Mouse (Mus musculus) cerebellum, postnatal 36 days (tissue): ENCODE measurements around the gene Tmem138.
A peak's percentile ranks its signal among the peaks of the same experiment; 100 is the strongest.

Experiments used
- DNase-seq, 2 experiments: peaks; one replicate each; pipeline ENCODE4 v3.0.0; 2021 to 2022; ENCODE audit warnings: mixed read lengths in 2 of 2

The Tmem138 gene

DNA sequence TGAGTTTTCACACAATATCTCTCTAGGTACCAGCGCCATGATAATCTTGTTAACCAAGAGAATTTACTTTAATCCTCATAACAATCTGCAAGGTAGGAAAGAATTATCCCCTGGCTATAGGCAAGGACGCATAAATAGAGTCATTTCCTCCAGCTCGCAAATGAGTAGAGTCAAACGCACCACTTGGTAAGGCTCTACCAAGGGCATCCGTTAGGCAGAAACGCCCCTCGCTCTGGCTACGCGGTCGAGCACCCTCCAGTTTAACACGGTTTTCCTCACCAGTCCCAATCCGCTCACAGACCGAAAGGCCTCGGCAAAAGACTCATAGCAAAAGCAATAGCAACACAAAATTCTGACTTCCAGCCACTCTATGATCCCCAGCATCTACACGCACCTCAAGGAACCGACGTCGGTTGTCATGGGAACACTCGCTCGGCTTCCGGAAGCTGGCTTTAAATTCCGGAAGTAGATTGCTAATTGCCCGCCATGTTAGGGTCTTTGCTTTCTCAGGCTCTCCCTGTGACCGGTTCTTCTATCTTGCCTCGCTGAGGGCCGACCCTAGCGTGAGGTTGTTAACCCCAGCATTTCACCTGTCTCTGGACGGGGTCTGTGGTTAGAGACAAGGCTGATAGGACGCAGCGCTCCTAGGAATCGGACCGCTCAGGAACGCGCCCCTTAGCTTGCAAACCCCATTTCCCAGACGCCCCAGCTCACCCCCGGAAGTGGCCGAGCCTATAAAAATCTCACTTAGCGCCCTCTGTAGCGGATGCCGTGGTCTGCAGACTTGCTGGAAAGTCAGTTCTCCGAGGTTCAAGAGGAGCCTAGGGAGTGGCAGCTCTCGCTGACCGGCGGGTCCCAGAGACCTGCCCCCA, at the start of gene Tmem138, which contains the start of gene Cyb561a3:
Gene Tmem138, minus strand, starts transcription at position 673 of the 872 bp plus-strand sequence.
Gene Cyb561a3, plus strand, starts transcription at position 483 of the 872 bp plus-strand sequence.
- peak; percentile 91 to 93 for DNase-seq

DNA sequence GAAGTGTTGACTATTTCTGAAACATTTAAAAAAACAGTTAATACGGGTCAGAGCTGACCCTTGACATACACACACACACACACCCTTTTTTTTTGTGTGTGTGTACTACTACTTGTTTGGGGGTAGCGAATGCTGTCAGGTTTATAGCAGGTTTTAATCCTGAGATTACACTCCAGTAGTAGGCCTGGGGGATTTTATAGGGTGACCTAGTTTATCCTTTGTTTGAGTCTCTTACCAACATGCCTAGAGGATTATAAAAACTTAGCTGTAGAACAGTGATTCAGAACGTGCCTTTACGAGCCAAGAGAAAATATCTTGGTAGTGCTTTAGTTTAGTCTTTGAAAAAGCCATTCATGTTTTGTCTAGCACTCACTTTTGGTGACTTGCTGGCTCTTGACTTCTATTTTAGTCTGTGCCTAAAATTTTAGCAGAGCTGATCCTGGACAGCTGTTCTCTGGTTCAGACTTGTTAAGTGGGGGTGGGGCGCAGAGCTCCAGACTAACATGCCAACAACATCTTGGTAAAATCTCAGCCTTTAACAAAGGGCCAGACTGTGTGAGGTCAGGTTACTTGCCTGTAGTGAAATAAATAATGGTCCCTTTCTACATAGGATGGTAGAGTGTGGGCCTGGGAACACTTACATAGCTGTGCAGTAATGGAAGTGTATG, 31.5 kb upstream of the Tmem138 start:
- no peak for DNase-seq

DNA sequence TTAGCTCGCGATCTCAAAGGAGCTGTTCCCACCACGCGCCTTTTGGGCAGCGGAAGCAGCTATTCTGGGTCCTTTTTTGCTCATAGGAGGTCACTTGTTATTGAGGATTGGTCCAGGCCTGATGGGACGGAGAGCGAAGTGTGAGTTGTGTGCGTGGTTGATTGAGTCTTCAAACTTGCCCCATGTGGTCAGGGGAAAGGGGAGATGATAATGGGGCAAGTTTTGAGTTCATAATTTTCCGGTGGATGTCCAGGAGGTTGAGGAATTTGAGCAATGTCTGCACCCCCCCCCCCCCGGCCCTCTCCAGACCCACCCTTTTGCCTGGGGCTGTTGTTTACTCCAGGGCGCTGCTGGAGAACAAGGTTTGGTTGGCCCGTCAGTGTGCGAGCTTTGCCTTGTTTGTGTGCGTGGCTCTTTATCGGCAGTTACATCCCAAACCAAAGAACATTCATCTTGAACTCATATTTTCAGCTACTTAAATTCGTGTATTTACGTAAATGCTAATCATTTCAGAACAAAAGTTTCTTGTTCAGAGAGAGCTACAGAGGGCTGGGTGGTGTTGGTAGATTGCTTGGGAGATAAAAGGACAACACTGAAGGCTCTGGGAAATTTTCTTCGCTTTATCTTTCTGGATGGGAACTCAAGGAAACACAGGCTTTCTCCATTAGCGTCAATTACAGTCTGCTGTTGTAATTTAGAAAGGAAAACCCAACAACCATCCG, 28.9 kb upstream of the Tmem138 start:
- DNase-seq: no peak

DNA sequence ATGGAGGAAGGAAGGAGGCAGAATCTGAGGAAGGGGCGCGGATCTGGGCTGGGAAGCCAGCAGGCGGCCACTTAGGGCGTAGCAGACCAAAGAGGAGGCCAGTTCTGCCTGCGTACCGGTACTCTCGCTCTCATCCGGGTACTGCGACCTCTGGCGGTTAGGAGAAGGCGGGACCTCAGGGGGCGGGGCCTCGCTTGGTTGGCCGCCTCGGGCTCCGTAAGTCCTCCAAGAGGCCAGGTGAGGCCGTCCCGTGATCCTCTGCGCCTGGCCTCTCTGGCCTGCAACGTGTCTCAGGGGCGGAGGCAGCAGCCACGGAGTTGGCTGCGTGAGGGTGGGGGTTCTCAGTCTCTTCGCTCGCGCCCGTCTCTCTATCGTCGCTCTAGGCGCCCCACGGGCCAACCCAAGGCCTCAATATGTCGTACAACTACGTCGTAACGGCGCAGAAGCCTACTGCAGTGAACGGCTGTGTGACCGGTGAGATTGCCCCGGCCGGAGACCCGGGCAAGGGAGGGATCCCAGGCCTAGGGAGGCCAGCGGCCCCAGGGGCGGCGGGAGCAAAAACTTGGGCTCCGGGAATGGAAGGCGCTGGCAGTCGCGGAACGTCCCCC, 28.2 kb upstream of the Tmem138 start, which contains the start of the genes Ddb1 and Tkfc:
Gene Ddb1, plus strand, starts transcription at position 35 of the 608 bp plus-strand sequence.
Gene Tkfc, minus strand, starts transcription at position 362 of the 608 bp plus-strand sequence.
- peak; percentile 100 for DNase-seq

DNA sequence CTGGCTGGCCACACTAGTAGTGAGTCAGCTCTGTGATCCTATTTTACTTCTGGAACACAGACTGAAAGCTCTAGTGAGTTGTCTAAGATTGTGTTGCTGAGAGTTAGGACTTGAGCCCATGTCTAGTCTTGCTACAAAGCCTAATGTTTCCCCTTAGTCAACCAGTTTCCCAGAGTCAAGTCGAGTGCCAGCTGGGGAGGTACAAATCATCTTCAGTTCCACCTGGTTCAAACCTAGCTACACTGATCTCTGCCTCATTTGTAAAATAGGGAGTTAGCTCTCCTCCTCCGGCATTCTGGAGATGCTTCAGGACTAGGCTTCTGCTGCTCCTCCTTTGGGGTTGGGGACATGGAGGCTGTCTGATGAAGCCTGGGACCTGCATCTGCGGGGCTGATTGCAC, 27.4 kb upstream of the Tmem138 start:
- peak in 1 of 2 experiments; percentile 6 for DNase-seq

DNA sequence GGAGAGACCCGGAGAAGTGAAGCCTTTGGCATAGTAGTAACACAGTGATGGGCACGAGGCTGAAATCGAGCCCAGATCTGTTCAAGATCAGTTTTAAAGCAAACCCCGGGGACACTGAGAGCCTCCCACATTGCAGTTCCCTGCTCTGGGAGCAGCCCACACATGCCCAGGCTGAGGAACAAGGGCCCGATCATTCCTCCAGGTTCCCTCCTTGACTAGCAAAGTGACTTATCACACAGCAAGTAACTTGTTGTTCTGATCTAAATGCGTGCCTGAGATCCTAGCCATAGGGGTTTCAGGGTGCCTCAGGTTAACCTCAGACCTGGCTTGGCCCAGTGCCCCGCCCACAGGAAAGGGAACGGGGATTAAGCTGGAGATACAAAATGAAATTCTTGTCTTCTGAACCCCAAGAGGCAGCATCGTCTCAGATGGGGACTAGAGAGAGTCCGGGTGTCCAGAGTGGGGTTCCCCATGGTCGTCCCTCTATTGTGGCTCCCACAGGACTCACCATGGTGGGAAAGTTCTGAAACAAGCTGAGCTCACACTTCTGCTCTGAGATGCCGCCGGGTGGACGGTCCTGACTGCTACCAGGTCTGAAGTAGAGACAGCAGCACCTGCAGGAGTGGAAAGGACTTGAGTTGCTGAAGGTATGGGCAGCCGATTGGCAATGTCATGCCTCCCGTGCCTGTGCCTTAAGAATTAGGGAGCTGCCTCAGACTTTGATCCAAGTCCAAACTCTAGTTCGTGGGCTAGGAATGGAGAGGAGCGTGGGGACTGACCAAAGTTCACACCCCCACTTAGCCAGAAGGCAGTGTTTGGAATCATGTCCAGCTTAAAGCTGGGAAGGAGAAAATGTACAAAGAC, 26.7 kb upstream of the Tmem138 start:
- peak in 1 of 2 experiments; percentile 6 for DNase-seq

DNA sequence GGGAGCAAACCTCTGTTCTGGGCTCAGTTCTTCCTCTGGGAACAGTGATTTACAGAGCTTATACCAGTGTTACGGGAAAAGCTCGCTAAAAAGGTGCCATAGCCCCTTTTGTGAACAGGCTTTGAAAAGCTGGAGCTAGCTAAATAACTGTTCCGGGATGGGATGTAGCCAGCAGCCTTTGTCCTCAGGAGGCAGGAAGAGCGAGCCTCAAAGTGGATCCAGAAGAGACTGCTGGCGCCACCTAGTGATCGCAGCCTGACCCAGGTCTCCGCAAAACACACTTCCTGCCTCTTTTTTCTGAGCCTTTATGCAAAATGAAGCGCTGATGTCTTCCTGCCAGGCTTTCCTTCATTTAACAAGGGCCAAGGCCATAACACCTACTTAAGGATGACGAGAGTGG, 25.6 kb upstream of the Tmem138 start:
- peak; percentile 90 to 93 for DNase-seq

DNA sequence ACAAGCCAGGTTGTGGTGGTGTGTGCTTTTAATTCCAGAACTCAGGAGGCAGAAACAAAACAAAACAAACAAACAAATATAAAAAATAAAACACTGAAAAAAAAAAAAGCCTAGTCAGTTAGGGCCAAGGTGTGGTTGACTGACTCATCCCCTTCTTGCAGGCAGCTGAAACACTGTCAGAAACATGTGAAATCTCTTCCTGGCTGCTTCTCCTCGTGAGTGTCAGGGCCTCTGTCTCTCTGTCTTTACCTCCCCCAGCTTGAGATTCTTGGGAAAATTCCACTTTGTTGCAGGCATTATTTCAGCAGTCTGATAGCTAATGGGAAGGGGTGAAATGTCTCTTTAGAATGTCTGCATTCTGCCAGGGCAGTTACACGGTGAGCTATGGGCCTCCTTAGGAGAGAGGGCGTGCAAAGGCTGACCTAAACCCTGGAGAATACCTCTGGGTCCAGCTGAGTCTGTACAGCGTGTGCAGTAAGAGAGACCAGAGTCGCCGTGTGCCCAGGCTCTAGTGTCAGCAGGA, 25.1 kb upstream of the Tmem138 start:
- no peak for DNase-seq

DNA sequence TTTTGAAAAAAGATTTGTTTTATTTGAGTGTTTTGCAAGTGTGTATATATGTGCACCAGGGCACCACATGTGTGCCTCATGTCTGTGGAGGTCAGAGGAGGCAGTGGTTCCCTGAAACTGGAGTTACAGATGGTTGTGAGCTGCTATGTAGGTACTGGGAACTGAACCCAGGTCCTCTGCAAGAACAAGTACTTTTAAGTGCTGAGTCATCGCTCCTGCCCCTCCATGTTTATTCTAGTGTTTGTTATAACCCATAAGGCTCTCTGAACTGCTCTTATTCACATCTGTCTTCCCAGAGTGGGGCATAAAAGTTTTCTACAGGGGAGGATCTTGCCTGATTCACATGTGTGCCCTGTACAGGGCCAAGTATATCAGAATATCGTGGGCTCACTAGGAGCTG, 22.5 kb upstream of the Tmem138 start:
- no peak for DNase-seq

DNA sequence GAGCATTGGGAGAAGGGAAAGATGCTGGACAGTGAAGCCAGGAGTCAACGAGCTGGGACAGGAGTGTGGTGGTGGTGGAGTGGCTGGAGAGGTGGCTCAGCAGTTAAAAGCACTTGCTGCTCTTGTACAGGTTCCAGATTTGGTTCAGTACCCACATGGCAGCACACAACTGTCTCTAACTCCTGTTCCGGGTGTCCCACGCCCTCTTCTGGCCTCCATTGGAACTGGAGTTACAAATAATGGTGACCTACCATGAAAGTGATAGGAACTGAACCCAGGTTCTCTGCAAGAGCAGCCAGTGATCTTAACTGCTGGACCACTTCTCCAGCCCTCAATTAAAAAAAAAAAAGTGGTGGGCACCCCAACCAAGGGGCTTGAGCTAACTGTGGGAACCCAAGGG, 21.0 kb upstream of the Tmem138 start:
- no peak for DNase-seq

DNA sequence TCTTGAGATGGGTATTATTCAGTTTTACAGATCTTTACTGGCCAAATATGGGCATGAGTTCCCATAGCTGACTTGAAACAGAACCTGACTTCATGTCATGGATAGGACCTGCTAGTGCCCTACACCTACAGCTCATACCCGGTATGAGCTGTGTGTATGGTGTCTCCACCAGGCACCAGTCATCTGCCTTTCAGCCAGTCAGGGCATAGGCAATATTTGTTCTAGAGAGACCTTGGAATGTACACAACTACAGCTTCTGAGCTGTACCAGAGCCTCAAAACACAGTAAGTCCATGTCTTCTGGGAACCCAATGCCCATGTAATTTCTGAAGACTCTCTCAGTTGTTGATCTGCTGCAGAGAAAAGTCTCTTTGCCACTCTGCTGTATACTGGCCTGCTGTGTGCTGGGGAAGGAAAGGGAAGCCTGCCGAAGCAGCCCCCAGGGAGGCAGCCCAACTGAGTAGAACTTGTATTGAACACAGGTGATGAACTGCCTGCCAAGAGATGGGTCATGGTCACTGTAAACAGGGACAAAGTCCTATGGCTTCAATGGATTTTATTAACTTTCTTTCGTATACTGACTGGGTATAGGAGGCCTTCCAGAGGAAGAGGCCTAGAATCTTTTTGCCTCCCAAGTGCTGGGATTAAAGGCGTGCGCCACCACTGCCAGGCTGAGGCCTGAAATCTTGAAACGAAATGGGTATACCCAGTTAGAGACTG, 14.7 kb upstream of the Tmem138 start:
- no peak for DNase-seq

DNA sequence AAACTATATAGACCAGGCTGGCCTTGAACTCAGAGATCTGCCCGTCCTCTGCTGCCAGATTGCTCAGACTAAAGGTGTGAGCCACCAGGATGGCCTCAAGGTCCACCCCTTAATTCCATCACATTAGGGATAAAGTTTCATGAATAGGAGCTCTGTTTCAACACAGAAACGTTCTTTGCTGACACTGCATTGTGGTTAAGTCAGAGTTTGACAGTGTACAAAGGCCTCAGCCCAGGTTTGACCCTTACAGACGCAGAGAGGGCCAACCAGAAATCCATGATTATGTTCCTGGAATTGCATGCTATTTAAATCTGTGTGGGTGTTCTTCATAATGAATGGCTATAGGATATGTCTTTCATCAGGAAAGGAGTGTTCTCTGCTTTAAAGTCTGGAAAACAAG, 13.1 kb upstream of the Tmem138 start:
- no peak for DNase-seq

DNA sequence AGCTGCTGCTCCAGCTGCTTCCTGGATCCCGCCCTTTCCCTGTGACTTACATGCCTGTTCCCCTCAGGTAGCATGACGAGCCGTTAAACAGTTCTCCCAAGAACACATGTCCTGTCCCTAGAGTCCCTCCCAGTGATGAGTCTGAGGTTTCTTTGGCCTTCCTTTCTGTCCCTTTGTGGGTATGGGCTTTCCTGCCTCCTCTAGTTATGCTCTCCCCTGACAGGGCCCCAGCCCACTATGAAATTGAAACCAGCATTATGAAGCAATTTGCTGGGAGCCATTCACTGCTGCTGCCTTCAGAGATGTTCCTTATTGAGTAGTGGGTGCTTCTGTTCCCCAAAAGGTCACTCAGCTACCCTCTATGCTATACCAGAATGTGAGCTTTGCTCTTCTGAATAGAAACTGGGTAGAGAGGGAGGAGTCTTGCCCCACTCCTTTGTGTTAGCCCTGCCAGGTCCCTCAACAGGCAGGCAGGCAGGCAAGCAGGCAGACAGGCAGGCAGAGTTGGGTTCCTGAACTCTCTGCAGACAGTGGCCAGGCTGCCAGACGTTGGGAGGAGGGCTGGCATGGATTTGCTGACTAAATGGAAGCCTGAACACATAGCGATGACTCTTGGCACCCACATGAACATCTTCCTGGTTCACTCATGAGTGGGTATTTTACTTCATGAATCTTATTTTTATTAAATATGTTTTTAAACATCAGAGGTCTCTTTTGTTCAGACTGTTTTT, 12.1 kb upstream of the Tmem138 start:
- DNase-seq: no peak

DNA sequence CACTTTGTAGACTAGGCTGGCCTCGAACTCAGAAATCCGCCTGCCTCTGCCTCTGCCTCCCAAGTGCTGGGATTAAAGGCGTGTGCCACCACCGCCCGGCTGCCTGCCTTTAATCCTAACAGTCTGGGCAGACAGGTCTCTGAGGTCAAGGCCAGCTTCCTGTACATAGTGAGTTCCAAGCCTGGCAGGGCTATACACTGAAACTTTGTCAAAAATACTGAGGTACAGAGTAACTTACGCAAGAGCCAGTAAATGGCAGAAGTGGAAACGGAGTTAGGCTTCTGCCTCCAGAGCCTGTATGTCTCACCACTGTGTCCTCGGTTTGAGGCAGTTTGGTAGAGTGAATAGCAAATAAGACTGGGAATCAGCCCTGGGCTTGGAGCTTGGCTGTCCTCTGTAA, 10.1 kb upstream of the Tmem138 start:
- no peak for DNase-seq

DNA sequence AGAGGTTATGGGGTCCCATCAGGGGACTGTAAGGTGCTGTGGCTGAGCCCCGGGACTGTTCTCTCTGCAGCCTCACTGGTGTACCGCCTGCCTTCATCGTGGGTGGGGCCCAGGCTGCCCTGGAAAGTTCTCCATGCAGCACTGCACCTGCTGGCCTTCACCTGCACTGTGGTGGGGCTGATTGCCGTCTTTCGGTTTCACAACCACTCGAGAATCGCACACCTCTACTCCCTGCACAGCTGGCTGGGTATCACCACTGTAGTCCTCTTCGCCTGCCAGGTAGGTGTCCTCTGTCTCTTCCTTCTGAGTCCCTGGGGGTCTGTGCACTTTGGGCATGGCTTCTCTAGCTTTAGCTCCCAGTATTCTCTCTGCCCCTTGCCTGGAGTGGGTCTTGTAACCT, 8.0 kb upstream of the Tmem138 start:
- DNase-seq: no peak

DNA sequence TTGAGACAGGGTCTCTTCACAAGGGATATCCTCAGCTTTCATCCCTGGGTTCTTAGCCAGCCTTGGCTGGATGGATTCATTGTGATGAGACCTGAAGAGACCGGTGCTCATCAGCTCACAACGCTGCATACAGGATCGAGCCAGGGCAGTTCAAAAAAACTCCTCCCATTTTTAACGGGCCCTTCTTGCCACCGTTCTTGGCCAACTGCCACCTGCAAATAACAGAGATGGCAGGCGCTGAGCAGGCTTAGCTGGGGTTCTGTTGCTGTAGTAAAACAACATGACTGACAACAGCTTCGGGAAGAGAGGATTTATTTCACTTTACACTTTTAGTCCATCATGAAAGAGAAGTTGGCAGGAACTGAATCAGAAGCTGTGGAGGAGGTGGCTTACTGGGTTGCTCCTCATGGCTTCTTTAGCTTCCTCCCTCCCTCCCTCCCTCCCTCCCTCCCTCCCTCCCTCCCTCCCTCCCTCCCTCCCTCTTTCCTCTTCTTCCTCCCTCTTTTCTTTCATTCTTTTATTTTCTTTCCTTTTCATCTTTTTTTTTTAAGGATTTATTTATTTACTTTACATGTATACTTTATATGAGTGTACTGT, 6.5 kb upstream of the Tmem138 start:
- no peak for DNase-seq

DNA sequence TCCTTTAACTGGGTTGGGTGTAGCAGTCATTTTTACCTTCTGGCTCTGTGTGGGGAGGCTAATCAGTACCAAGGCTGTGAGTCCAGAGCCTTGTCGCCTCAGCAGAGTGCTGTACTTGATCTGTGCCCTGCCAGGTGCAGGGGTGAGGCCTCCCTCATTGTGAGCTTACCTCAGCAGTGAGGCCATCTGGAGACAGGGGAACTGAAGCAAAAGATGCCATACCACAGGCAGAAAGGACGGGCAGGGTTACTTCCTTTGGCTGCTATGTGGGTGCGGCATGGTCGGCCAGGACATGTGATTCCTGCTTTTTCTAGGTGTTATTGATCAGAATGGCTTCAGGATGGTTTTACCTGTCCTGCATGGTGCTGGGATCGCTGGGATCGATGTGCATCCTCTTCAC, 4.8 kb upstream of the Tmem138 start:
- no peak for DNase-seq

DNA sequence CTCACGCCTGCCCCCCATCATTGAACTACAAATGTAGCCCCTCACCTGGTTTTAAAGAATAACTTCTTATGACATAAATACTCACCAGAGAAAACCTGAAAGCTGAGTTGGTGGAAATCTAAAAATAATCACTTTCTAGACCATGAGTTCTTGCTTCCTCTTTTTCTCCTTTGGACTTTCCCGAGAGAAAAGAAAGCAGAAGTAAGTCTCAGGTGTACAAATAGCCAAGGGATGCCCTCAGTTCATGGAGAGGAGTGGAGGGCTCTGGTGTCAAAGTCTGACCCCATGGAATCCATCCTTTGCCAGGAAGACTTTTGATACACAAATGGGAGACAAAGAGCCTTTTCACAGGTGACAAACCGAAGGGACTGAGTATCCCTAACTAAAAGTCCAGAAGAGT, 3.6 kb upstream of the Tmem138 start:
- no peak for DNase-seq

DNA sequence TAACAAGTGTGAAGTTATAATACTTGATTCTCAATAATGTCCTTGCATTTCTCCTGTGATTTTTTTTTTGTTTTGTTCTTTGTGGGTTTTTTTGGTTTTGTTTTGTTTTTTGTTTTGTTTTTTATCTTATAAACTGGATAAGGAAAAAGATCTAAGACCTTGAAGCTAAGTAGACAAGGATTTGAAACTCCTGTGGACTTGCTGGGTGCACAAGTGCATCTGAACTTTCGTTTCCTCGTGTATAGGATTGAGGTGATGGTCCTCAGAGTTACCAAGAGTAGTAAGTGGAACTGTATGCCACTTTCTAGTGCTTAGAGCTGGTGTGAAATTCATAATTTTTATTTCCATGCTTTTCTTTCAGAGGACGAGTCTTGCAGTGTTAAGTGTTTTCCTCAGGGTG, 2.9 kb upstream of the Tmem138 start:
- no peak for DNase-seq

DNA sequence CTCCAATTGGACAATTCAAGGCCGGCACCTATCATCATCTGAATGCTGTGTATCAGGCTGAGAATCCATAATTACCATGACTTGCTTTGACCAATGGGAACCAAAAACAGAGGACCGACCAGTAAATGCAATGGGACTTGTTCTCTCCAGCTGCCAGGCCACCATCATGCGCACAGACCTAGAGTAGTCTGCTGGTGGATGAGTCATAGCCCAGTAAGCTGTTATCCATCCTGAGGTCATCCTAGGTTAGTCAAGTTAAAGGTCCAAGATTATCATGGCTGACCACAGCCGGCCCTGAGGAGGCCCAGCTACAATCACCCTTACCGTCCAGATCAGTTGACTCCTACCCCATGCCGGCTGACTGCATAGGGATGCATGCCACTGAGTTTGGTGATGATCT, 7.5 kb downstream of the Tmem138 start:
- no peak for DNase-seq
